Mouse (Mus musculus) kidney, embryonic 16.5 days (tissue): ENCODE results near the gene Rbm12. TPM values are rescaled to one million over a fixed set of nuclear protein-coding genes. Genes with fewer than 3 reads are reported as not detected.

ENCODE experiments used
- ATAC-seq: fragments of 200-750 bp; cut with Nextera tagmentation; 2 replicates; pipeline ENCODE4 v1.8.0; 2017; ENCODE audit warnings: moderate TSS enrichment; ENCODE audit not compliant: low FRiP score, low TSS enrichment
- H3K27ac ChIP-seq: fragments of 300-500 bp; sonication (generic); 2 replicates; pipeline ENCODE4 v1.5.1; 2014; ENCODE audit warnings: low read length
- H3K27me3 ChIP-seq: fragments of 300-500 bp; sonication (generic); 2 replicates; pipeline ENCODE4 v1.6.1; 2014; ENCODE audit warnings: low read length, control low read depth, mixed read lengths; ENCODE audit not compliant: insufficient read depth
- H3K36me3 ChIP-seq: fragments of 300-500 bp; sonication (generic); 2 replicates; pipeline ENCODE4 v1.6.1; 2014; ENCODE audit warnings: low read length, control low read depth, mixed read lengths; ENCODE audit not compliant: insufficient read depth
- H3K4me1 ChIP-seq: fragments of 300-500 bp; sonication (generic); 2 replicates; pipeline ENCODE4 v1.6.1; 2014; ENCODE audit warnings: low read length, control low read depth, mixed read lengths; ENCODE audit not compliant: insufficient read depth
- H3K4me2 ChIP-seq: fragments of 300-500 bp; sonication (generic); replicated peaks from 2 replicates; pipeline ENCODE4 v1.6.1; 2014; ENCODE audit warnings: low read depth, low read length
- H3K4me3 ChIP-seq: fragments of 300-500 bp; sonication (generic); 2 replicates; pipeline ENCODE4 v1.5.1; 2014; ENCODE audit warnings: mild to moderate bottlenecking, low read length
- H3K9ac ChIP-seq: fragments of 300-500 bp; sonication (generic); replicated peaks from 2 replicates; pipeline ENCODE4 v1.6.1; 2014; ENCODE audit warnings: low read length
- H3K9me3 ChIP-seq: fragments of 300-500 bp; sonication (generic); 2 replicates; pipeline ENCODE4 v1.6.1; 2016; ENCODE audit warnings: low read length, control low read depth
- WGBS: fragments of 180-500 bp; shearing (Covaris S2); extraction: QIAGEN DNeasy Blood & Tissue Kit; methylation state at CpG from one replicate; pipeline ENCODE4 v1.1.7; 2014; 5-methylcytosine and 5-hydroxymethylcytosine counted together
- polyA plus RNA-seq: library from polyadenylated mRNA; unstranded; fragments of >200 nt; fragmentation: Nextera tagmentation; extraction: Ambion mirVana; gene quantifications from 2 replicates; pipeline ENCODE4 v1.2.1, GENCODE M21; 2015

The Rbm12 gene
- polyA plus RNA-seq: 27.7 and 29.3 TPM in 2 replicates

DNA sequence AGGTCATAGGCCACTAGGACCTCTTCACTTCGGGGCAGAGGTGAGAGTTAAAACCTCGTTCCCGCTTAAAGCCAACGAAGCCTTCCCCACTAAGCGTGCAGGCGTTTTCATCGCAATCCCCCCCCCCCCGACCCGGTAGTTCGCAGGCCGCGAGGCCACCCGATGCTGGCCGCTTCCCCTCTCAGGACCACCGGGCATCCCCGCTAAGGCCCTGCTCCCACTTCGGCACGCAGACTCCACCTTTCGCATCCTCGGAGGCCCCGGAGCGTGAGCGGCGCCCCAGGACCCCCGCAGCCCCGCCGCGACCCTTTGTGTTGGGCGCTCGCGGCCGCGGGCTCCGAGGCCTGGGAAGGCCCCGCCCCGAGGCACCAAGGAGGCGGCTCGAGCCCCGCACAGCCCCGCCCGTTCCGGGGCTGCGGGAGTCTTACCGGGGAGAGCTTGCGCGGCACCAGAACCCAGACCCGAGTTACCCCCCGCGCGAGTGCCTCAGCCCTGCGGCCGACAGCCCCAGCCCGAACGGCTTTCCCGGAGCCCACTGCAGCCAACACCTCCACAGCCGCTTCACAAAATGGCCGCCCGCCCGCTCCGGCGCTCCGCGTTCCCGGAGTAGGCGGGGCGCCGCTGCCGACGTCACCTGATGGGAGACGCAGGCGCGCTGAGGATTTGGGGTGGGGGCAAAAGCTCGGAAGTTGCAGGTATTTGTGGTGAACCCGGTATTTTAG is at the start of gene Rbm12, which contains the start of gene Cpne1:
Rbm12 (minus strand) TSS at position 621 of the 722 bp plus-strand sequence.
Cpne1 (minus strand) TSS at position 608 of the 722 bp plus-strand sequence.
- Histone ChIP-seq H3K4me3 (peak within 1 kb of the TSS; percentile 89), H3K9me3 (no peaks in the 10 kb centered on the region), H3K36me3 (peaks cover 3% of the 10 kb centered on the region; the same call in 1 of the 2 replicates), H3K27ac (peak within 1 kb of the TSS; percentile 94), H3K4me1 (peaks cover 16% of the 10 kb centered on the region), H3K9ac (peak within 1 kb of the TSS; percentile 93), H3K4me2 (peak within 1 kb of the TSS; percentile 76), H3K27me3 (no peaks in the 10 kb centered on the region)
- ATAC-seq: peak; percentile 95
- WGBS: 0% methylated on average over 68 of the region's 74 CpGs

DNA sequence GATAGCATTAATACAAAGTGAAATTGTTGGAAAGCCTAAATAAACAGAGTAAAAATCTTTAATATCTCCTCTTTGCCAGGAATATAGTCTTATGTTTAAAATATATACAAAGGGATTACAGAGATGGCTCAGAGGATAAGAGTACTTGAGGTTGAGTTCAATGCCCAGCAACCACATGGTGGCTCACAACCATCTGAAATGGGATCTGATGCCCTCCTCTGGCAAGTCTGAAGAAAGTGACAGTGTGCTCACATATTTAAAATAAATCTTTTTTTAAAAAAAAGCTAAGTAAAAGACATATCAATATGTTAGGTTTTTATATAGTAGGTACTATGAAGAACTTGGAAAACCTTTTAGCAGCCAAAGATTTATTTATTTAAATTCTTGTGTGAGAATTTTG is 39.8 kb upstream of the Rbm12 start:
- ATAC-seq: no peak
- Histone ChIP-seq H3K9ac (no peak overlapping the region), H3K4me3 (no peak overlapping the region), H3K4me1 (no peaks in the 10 kb centered on the region), H3K27me3 (no peaks in the 10 kb centered on the region), H3K36me3 (peaks cover 53% of the 10 kb centered on the region), H3K27ac (no peak overlapping the region), H3K4me2 (no peak overlapping the region), H3K9me3 (no peaks in the 10 kb centered on the region)

- no peak for ATAC-seq
- Histone ChIP-seq H3K27ac (no peak overlapping the region), H3K36me3 (peaks cover 35% of the 10 kb centered on the region), H3K9me3 (no peaks in the 10 kb centered on the region), H3K4me3 (no peak overlapping the region), H3K4me1 (0 out of 2 replicates have a peak, but pooled peaks cover 11% of the 10 kb centered on the region), H3K27me3 (no peaks in the 10 kb centered on the region), H3K4me2 (no peak overlapping the region), H3K9ac (no peak overlapping the region)
- 92% methylated on average over 3 of the region's 3 CpGs for WGBS
Observed at GRCm38 (mm10) chr2:156147316-156147915, 35.6 kb upstream of the Rbm12 start.

- ATAC-seq: no peak
- H3K4me2 ChIP-seq: no peak overlapping the region
- no peaks in the 10 kb centered on the region for H3K27me3 ChIP-seq
- H3K9ac ChIP-seq: no peak overlapping the region
- no peaks in the 10 kb centered on the region for H3K9me3 ChIP-seq
- 76% methylated on average over 5 of the region's 5 CpGs for WGBS
- no peak overlapping the region for H3K4me3 ChIP-seq
- peaks cover 35% of the 10 kb centered on the region for H3K36me3 ChIP-seq
- 0 out of 2 replicates have a peak, but pooled peaks cover 11% of the 10 kb centered on the region for H3K4me1 ChIP-seq
- H3K27ac ChIP-seq: no peak overlapping the region
Observed at GRCm38 (mm10) chr2:156146272-156146989, 34.7 kb upstream of the Rbm12 start.

GRCm38 (mm10) chr2:156145486-156146130 is 33.8 kb upstream of the Rbm12 start:
- no peak for ATAC-seq
- Histone ChIP-seq H3K27me3 (no peaks in the 10 kb centered on the region), H3K4me2 (peak overlapping the region; percentile 77), H3K27ac (no peak overlapping the region), H3K9ac (no peak overlapping the region), H3K9me3 (no peaks in the 10 kb centered on the region), H3K4me3 (peak overlapping the region; percentile 87; the same call in 1 of the 2 replicates), H3K36me3 (peaks cover 30% of the 10 kb centered on the region), H3K4me1 (0 out of 2 replicates have a peak, but pooled peaks cover 11% of the 10 kb centered on the region)
- 53% methylated on average over 11 of the region's 11 CpGs for WGBS

DNA sequence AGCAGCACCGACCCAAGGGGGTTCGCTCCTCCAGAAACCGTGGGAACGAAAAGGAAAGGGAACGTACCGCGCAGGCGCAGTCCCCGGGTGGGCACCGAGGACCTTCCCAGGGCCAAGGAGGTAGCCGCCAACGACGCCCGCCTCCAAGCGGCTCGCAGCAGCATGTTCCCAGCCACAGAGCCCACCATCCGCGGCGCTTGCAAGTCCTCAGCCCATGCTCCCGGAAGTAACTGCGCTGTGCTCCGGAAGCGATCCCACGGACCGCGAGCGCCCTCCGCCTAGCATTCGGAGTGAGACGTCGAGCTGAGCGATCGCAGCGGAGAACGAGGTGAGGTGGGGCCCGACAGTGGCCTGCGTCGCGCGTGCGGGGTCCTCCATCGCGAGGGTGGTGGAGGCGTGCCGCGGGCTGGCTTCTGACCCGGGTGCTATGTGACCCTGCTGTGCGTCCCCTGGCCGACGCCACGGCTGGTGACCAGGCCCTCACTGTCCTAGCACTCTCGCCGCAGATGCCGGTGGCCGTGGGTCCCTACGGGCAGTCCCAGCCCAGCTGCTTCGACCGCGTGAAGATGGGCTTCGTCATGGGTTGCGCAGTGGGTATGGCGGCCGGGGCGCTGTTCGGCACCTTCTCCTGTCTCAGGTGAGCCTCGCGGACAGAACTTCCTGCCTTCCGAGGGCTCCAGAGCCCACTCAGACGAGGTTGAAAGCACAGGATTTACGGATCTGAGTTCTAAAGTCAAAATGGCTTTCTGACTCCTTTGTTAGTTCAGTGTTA is 32.4 kb upstream of the Rbm12 start, which contains the start of the genes Romo1 and Nfs1:
Romo1 (plus strand) TSS at position 87 of the 772 bp plus-strand sequence.
Nfs1 (minus strand) TSS at position 234 of the 772 bp plus-strand sequence.
- peak; percentile 98 for ATAC-seq
- Histone ChIP-seq H3K27me3 (no peaks in the 10 kb centered on the region), H3K27ac (peak within 1 kb of the TSS; percentile 96), H3K36me3 (peaks cover 22% of the 10 kb centered on the region), H3K4me3 (peak within 1 kb of the TSS; percentile 87), H3K4me1 (0 out of 2 replicates have a peak, but pooled peaks cover 11% of the 10 kb centered on the region), H3K9me3 (no peaks in the 10 kb centered on the region), H3K4me2 (peak within 1 kb of the TSS; percentile 77), H3K9ac (peak within 1 kb of the TSS; percentile 93)
- under 1% methylated on average over 70 of the region's 70 CpGs for WGBS

- Histone ChIP-seq H3K36me3 (peaks cover 21% of the 10 kb centered on the region), H3K4me3 (peak overlapping the region; percentile 87), H3K27ac (peak overlapping the region; percentile 96), H3K9ac (peak overlapping the region; percentile 93), H3K27me3 (no peaks in the 10 kb centered on the region), H3K9me3 (no peaks in the 10 kb centered on the region), H3K4me1 (0 out of 2 replicates have a peak, but pooled peaks cover 11% of the 10 kb centered on the region), H3K4me2 (peak overlapping the region; percentile 77)
- no peak for ATAC-seq
- 1% methylated on average over 16 of the region's 16 CpGs for WGBS
Observed at GRCm38 (mm10) chr2:156143367-156143766, 31.6 kb upstream of the Rbm12 start.

GRCm38 (mm10) chr2:156142820-156143219 is 31.0 kb upstream of the Rbm12 start:
- Histone ChIP-seq H3K27me3 (no peaks in the 10 kb centered on the region), H3K4me2 (peak overlapping the region; percentile 77), H3K4me3 (peak overlapping the region; percentile 87), H3K9ac (no peak overlapping the region; the same call in 1 of the 2 replicates), H3K9me3 (no peaks in the 10 kb centered on the region), H3K36me3 (peaks cover 18% of the 10 kb centered on the region; the same call in 1 of the 2 replicates), H3K27ac (no peak overlapping the region), H3K4me1 (0 out of 2 replicates have a peak, but pooled peaks cover 11% of the 10 kb centered on the region)
- 73% methylated on average over 2 of the region's 2 CpGs for WGBS
- no peak for ATAC-seq
